Mouse (Mus musculus): ENCODE data around the gene Hsd11b1. TPM values are rescaled to one million over a fixed set of nuclear protein-coding genes. Genes with fewer than 3 reads are reported as not detected.

Hsd11b1 gene
- polyA plus RNA-seq, 2 experiments = 1.2 to 1.6 TPM

GRCm38 (mm10) chr1:193197494-193198205, 66.2 kb downstream of the Hsd11b1 start:
- Histone ChIP-seq H3K9ac (ENCODE audit: low read depth, low read length, severe bottlenecking) (no peak overlapping the region), H3K27ac (replicated peaks; ENCODE audit: low read depth, low read length) (no peak overlapping the region), H3K9me3 (ENCODE audit: control insufficient read depth, low read length) (no peaks in the 10 kb centered on the region), H3K4me3 (replicated peaks; ENCODE audit: low read length) (no peak overlapping the region), H3K4me1 (ENCODE audit: control insufficient read depth, insufficient read depth, low read length) (peaks cover 3% of the 10 kb centered on the region; the same call in 1 of the 2 replicates), H3K36me3 (ENCODE audit: control insufficient read depth, insufficient read depth, low read length) (no peaks in the 10 kb centered on the region), H3K27me3 (ENCODE audit: control insufficient read depth, insufficient read depth, low read length) (no peaks in the 10 kb centered on the region), H3K4me2 (replicated peaks; ENCODE audit: low read depth, low read length, severe bottlenecking) (no peak overlapping the region)
- no peak for DNase-seq (ENCODE audit: low spot score)
- WGBS = 87% methylated on average over 18 of the region's 18 CpGs
- peak; percentile 69; the same call in 1 of the 2 replicates for ATAC-seq (ENCODE audit: low FRiP score, low read depth)
- TF ChIP-seq POLR2A (IDR thresholded peaks at IDR 0.05; ENCODE audit: borderline replicate concordance, extremely low read depth, insufficient read depth, insufficient read length) = no peak

GRCm38 (mm10) chr1:193195169-193195810, 68.6 kb downstream of the Hsd11b1 start:
- no peak overlapping the region for H3K4me3 ChIP-seq (replicated peaks; ENCODE audit: low read length)
- H3K4me1 ChIP-seq (ENCODE audit: control insufficient read depth, insufficient read depth, low read length) = peaks cover 7% of the 10 kb centered on the region
- 71% methylated on average over 3 of the region's 3 CpGs for WGBS
- ATAC-seq (ENCODE audit: low FRiP score, low read depth) (no peak), DNase-seq (ENCODE audit: low spot score) (no peak)
- no peaks in the 10 kb centered on the region for H3K9me3 ChIP-seq (ENCODE audit: control insufficient read depth, low read length)
- no peak overlapping the region for H3K27ac ChIP-seq (replicated peaks; ENCODE audit: low read depth, low read length)
- no peak for TF ChIP-seq POLR2A (IDR thresholded peaks at IDR 0.05; ENCODE audit: borderline replicate concordance, extremely low read depth, insufficient read depth, insufficient read length)
- H3K36me3 ChIP-seq (ENCODE audit: control insufficient read depth, insufficient read depth, low read length) = no peaks in the 10 kb centered on the region
- no peak overlapping the region for H3K4me2 ChIP-seq (replicated peaks; ENCODE audit: low read depth, low read length, severe bottlenecking)
- no peaks in the 10 kb centered on the region for H3K27me3 ChIP-seq (ENCODE audit: control insufficient read depth, insufficient read depth, low read length)
- H3K9ac ChIP-seq (ENCODE audit: low read depth, low read length, severe bottlenecking) = no peak overlapping the region

GRCm38 (mm10) chr1:193194416-193195140, 69.3 kb downstream of the Hsd11b1 start:
- no peak overlapping the region for H3K4me2 ChIP-seq (replicated peaks; ENCODE audit: low read depth, low read length, severe bottlenecking)
- WGBS = 82% methylated on average over 3 of the region's 3 CpGs
- H3K9me3 ChIP-seq (ENCODE audit: control insufficient read depth, low read length) = no peaks in the 10 kb centered on the region
- DNase-seq (ENCODE audit: low spot score) = no peak
- no peak overlapping the region for H3K27ac ChIP-seq (replicated peaks; ENCODE audit: low read depth, low read length)
- ATAC-seq (ENCODE audit: low FRiP score, low read depth) = no peak
- H3K36me3 ChIP-seq (ENCODE audit: control insufficient read depth, insufficient read depth, low read length) = no peaks in the 10 kb centered on the region
- TF ChIP-seq POLR2A (IDR thresholded peaks at IDR 0.05; ENCODE audit: borderline replicate concordance, extremely low read depth, insufficient read depth, insufficient read length) = no peak
- H3K27me3 ChIP-seq (ENCODE audit: control insufficient read depth, insufficient read depth, low read length) = no peaks in the 10 kb centered on the region
- H3K9ac ChIP-seq (ENCODE audit: low read depth, low read length, severe bottlenecking) = no peak overlapping the region
- H3K4me3 ChIP-seq (replicated peaks; ENCODE audit: low read length) = no peak overlapping the region
- peaks cover 14% of the 10 kb centered on the region for H3K4me1 ChIP-seq (ENCODE audit: control insufficient read depth, insufficient read depth, low read length)

GRCm38 (mm10) chr1:193191675-193192283, 72.1 kb downstream of the Hsd11b1 start:
- Histone ChIP-seq H3K27ac (replicated peaks; ENCODE audit: low read depth, low read length) (0 out of 2 replicates have a peak overlapping the region, but pooled peaks have one; percentile 5), H3K9ac (ENCODE audit: low read depth, low read length, severe bottlenecking) (no peak overlapping the region), H3K27me3 (ENCODE audit: control insufficient read depth, insufficient read depth, low read length) (no peaks in the 10 kb centered on the region), H3K36me3 (ENCODE audit: control insufficient read depth, insufficient read depth, low read length) (no peaks in the 10 kb centered on the region), H3K9me3 (ENCODE audit: control insufficient read depth, low read length) (no peaks in the 10 kb centered on the region), H3K4me1 (ENCODE audit: control insufficient read depth, insufficient read depth, low read length) (peaks cover 28% of the 10 kb centered on the region), H3K4me2 (replicated peaks; ENCODE audit: low read depth, low read length, severe bottlenecking) (no peak overlapping the region), H3K4me3 (replicated peaks; ENCODE audit: low read length) (no peak overlapping the region)
- no peak for DNase-seq (ENCODE audit: low spot score)
- ATAC-seq (ENCODE audit: low FRiP score, low read depth) = no peak
- 85% methylated on average over 7 of the region's 7 CpGs for WGBS
- TF ChIP-seq POLR2A (IDR thresholded peaks at IDR 0.05; ENCODE audit: borderline replicate concordance, extremely low read depth, insufficient read depth, insufficient read length) = no peak

DNA sequence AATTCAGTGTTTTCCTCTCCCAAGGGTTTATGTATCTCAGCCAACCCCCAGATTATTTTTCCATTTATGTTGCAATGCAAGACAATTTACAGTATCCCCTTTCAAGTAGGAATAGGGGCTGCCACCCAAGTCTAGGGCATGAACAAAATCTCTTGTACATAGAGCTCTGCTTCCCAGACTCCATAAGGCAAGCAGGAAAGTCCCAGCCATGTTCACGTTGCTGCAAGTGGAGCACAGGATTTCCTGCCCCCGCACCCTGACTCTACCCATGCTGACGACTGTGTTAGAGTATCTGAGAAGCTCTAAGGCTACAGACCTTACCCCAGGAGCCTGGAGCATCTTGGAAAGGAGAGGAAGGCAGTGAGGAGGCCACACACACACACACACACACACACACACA, 74.1 kb downstream of the Hsd11b1 start:
- H3K9ac ChIP-seq (ENCODE audit: low read depth, low read length, severe bottlenecking) = no peak overlapping the region
- 22% methylated on average over 3 of the region's 3 CpGs for WGBS

More for the DNA sequence above, 74.1 kb downstream of the Hsd11b1 start:
- ATAC-seq (ENCODE audit: low FRiP score, low read depth) (0 out of 2 replicates have a peak, but pooled peaks have one; percentile 7), DNase-seq (ENCODE audit: low spot score) (no peak)
- Histone ChIP-seq H3K4me3 (replicated peaks; ENCODE audit: low read length) (no peak overlapping the region), H3K27me3 (ENCODE audit: control insufficient read depth, insufficient read depth, low read length) (no peaks in the 10 kb centered on the region), H3K4me2 (replicated peaks; ENCODE audit: low read depth, low read length, severe bottlenecking) (peak overlapping the region; percentile 16; the same call in 1 of the 2 replicates), H3K4me1 (ENCODE audit: control insufficient read depth, insufficient read depth, low read length) (peaks cover 25% of the 10 kb centered on the region), H3K27ac (replicated peaks; ENCODE audit: low read depth, low read length) (peak overlapping the region; percentile 79), H3K9me3 (ENCODE audit: control insufficient read depth, low read length) (no peaks in the 10 kb centered on the region), H3K36me3 (ENCODE audit: control insufficient read depth, insufficient read depth, low read length) (no peaks in the 10 kb centered on the region)
- no peak for TF ChIP-seq POLR2A (IDR thresholded peaks at IDR 0.05; ENCODE audit: borderline replicate concordance, extremely low read depth, insufficient read depth, insufficient read length)
